Mouse (Mus musculus) heart, embryonic 12.5 days (tissue): Measurements from ENCODE around the gene Slc38a5. TPM values are rescaled to one million over a fixed set of nuclear protein-coding genes. Genes with fewer than 3 reads are reported as not detected.
A peak's percentile ranks its signal among the peaks of the same experiment; 100 is the strongest.

Experiments
- ATAC-seq: fragments of 200-750 bp; cut with Nextera tagmentation; 2 replicates; pipeline ENCODE4 v1.8.0; 2017; ENCODE audit warnings: moderate TSS enrichment, moderate library complexity; ENCODE audit not compliant: insufficient number of reproducible peaks, low FRiP score
- H3K27ac ChIP-seq: fragments of 300-500 bp; sonication (generic); 2 replicates; pipeline ENCODE4 v1.5.1; 2016; ENCODE audit warnings: mild to moderate bottlenecking, moderate library complexity; ENCODE audit not compliant: poor library complexity, severe bottlenecking
- H3K27me3 ChIP-seq: fragments of 300-500 bp; sonication (generic); replicated peaks from 2 replicates; pipeline ENCODE4 v1.6.1; 2016; ENCODE audit warnings: mild to moderate bottlenecking, moderate library complexity
- H3K36me3 ChIP-seq: fragments of 300-500 bp; sonication (generic); 2 replicates; pipeline ENCODE4 v1.6.1; 2016; ENCODE audit warnings: mild to moderate bottlenecking, moderate library complexity
- H3K4me1 ChIP-seq: fragments of 300-500 bp; sonication (generic); replicated peaks from 2 replicates; pipeline ENCODE4 v1.6.1; 2016; ENCODE audit warnings: mild to moderate bottlenecking
- H3K4me2 ChIP-seq: fragments of 300-500 bp; sonication (generic); 2 replicates; pipeline ENCODE4 v1.6.1; 2016; ENCODE audit warnings: mild to moderate bottlenecking, moderate library complexity
- H3K4me3 ChIP-seq: fragments of 300-500 bp; sonication (generic); 2 replicates; pipeline ENCODE4 v1.5.1; 2016; ENCODE audit warnings: mild to moderate bottlenecking
- H3K9ac ChIP-seq: fragments of 300-500 bp; sonication (generic); 2 replicates; pipeline ENCODE4 v1.6.1; 2016; ENCODE audit warnings: mild to moderate bottlenecking, moderate library complexity
- H3K9me3 ChIP-seq: fragments of 300-500 bp; sonication (generic); replicated peaks from 2 replicates; pipeline ENCODE4 v1.6.1; 2016; ENCODE audit warnings: mild to moderate bottlenecking, moderate library complexity
- WGBS: fragments of 180-500 bp; shearing (Covaris S2); methylation state at CpG from one replicate; pipeline ENCODE4 v1.1.7; 2016; 5-methylcytosine and 5-hydroxymethylcytosine counted together
- polyA plus RNA-seq: library from polyadenylated mRNA; unstranded; fragments of >200 nt; fragmentation: Nextera tagmentation; extraction: Ambion mirVana; gene quantifications from 2 replicates; pipeline ENCODE4 v1.2.1, GENCODE M21; 2016

The Slc38a5 gene
- polyA plus RNA-seq: 14.6 and 16.4 TPM in 2 replicates

DNA sequence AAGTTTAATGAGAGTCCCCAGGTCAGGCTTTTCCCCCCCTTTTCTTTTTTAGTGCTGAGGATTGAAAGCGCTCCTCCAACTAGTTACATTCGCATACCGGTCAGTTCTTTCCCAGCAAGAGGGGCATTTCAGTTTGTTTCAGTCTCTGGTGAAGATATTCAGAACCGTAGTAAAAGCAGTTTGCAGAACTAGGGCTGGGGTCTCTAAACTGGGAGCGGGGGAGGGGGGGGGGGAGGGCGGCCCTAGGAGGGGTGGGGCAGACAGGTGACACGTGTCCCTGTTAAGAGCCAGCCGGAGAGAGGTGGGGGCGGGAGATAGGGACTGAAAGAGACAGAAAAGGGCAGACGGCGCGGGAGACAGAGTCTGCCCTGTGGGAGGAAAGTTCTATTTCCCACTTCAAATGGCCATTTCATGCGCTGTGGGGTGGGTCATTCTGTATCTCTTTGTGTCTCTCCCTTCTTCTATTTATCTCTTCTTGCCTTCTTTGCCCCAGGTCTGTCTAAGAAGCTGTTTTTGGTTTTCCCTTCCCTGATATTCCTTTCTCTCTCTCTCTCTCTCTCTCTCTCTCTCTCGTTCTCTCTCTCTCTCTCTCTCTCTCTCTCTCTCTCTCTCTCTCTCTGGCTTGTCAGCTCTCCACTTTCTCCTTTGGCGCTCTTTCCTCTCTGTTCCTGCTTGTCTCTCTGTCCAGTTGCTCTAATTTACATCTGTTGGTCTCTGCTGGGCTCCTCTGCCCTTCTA is at the start of gene Slc38a5:
Slc38a5 (plus strand) TSS at position 51 of the 738 bp plus-strand sequence.
- no peak for ATAC-seq

DNA sequence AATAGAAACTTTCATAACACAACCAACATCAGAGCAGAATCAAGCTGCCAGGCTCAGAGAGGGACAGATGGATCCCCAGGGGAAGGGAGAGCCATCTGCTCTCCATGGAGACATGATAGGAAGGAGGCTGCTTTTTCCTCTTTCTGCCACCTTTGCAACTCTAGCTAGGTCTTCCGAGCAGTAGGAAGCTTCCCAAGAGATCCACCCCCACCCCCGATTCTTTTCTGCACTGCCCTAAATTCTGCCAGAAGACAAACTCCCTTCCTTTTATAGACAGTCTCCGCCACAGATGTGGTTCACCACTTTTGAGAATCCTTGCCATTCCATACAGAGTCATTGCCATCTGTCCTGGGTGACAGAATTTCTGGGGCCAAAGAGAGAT is 48.6 kb upstream of the Slc38a5 start:
- Histone ChIP-seq H3K36me3 (no peaks in the 10 kb centered on the region), H3K9me3 (no peaks in the 10 kb centered on the region), H3K27ac (no peak overlapping the region), H3K27me3 (no peaks in the 10 kb centered on the region), H3K4me2 (no peak overlapping the region), H3K4me1 (no peaks in the 10 kb centered on the region), H3K4me3 (no peak overlapping the region), H3K9ac (no peak overlapping the region)
- ATAC-seq: no peak
- WGBS: 60% methylated on average over 3 of the region's 3 CpGs

More for the DNA sequence above, at the start of gene Slc38a5:
- 0 out of 2 replicates have a peak, but pooled peaks cover 3% of the 10 kb centered on the region for H3K9me3 ChIP-seq
- peaks cover 10% of the 10 kb centered on the region; the same call in 1 of the 2 replicates for H3K27me3 ChIP-seq
- peaks cover 6% of the 10 kb centered on the region; the same call in 1 of the 2 replicates for H3K4me1 ChIP-seq
- peak within 1 kb of the TSS; percentile 39 for H3K4me3 ChIP-seq
- H3K27ac ChIP-seq: no peak within 1 kb of the TSS
- 16% methylated on average over 11 of the region's 15 CpGs for WGBS
- H3K4me2 ChIP-seq: peak within 1 kb of the TSS; percentile 67
- 0 out of 2 replicates have a peak within 1 kb of the TSS, but pooled peaks have one; percentile 24 for H3K9ac ChIP-seq
- no peaks in the 10 kb centered on the region for H3K36me3 ChIP-seq

DNA sequence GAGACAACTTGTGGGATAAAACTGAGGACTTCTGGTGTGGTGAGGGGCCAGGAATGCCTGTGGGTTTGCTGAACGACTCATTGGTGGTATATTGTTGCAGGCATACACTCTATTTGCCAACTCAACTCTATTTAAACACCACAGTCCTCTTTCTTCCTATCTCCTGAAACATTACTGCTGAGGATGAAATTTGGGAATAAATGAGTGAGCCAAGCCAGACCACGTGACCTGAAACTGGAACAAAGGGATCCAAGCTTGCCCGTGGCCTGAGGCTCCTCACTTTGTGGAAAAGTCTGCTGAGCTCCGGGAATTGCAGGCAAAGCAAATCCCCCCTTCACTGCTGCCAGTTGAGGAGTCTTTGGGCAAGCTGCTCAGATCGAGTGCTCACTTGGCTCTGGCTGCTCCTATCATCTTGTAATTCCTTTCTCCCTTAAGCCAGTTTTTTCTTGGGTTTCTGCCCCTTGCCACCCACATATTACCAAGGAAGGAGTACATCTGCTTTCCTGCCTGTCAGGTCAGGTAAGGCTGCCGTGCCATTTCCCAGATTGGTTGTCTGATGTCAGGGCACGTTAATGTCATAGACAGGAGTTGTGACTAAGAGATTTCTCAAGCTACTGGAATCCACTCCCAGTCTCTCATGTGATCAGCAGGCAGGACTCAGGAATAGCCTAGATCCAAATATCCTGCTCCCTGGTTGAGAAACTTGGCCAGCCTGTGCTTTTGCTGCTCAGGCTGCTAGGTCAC is 48.1 kb upstream of the Slc38a5 start:
- 56% methylated on average over 7 of the region's 7 CpGs for WGBS
- Histone ChIP-seq H3K4me3 (no peak overlapping the region), H3K27ac (no peak overlapping the region), H3K36me3 (no peaks in the 10 kb centered on the region), H3K9ac (no peak overlapping the region), H3K27me3 (no peaks in the 10 kb centered on the region), H3K4me1 (no peaks in the 10 kb centered on the region), H3K4me2 (no peak overlapping the region), H3K9me3 (no peaks in the 10 kb centered on the region)
- ATAC-seq: no peak

DNA sequence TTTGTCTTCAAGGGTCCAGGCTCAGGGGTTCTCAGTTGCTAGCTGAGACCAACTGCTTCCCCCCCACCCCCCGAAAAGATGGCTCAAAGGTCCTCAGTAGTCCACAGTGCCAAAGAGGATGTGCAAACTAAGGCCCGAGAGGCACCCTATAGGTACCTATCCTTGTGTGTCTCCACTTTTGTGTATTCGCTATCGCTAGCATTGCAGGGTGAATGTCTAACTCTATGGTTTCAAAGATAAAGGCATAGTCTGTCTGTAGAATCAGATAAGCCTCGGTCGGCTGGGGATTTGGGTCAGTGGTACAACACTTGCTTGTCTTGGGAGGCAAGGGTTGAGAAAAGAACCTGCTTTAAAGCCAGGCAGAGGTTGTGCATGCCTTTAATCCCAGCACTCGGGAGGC is 47.5 kb upstream of the Slc38a5 start:
- H3K9ac ChIP-seq: no peak overlapping the region
- no peak overlapping the region for H3K4me3 ChIP-seq
- H3K4me1 ChIP-seq: no peaks in the 10 kb centered on the region
- 67% methylated on average over 7 of the region's 7 CpGs for WGBS
- H3K36me3 ChIP-seq: no peaks in the 10 kb centered on the region
- H3K4me2 ChIP-seq: no peak overlapping the region
- H3K27me3 ChIP-seq: no peaks in the 10 kb centered on the region
- no peak overlapping the region for H3K27ac ChIP-seq
- no peak for ATAC-seq
- no peaks in the 10 kb centered on the region for H3K9me3 ChIP-seq

DNA sequence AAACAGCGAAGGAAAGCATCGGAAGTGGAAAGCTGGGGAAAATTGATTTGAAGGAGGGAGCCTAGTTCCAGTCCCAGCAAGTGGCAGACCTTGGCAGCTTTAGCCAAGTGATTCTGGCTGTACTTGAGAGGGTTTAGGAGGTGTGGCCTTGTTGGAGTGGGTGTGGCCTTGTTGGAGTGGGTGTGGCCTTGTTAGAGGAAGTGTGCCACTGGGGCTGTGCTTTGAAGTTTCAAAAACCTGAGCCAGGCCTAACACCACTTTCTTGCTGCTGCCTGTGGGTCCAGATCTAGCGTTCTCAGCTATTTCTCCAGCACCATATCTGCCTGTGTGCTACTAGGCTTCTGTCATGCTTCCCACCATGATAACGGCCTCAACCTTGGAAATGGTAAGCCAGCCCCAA is 40.7 kb upstream of the Slc38a5 start:
- ATAC-seq: no peak
- Histone ChIP-seq H3K9ac (no peak overlapping the region), H3K4me3 (no peak overlapping the region), H3K36me3 (no peaks in the 10 kb centered on the region), H3K9me3 (no peaks in the 10 kb centered on the region), H3K27me3 (no peaks in the 10 kb centered on the region), H3K4me1 (no peaks in the 10 kb centered on the region), H3K27ac (no peak overlapping the region), H3K4me2 (no peak overlapping the region)
- 67% methylated on average over 4 of the region's 4 CpGs for WGBS

DNA sequence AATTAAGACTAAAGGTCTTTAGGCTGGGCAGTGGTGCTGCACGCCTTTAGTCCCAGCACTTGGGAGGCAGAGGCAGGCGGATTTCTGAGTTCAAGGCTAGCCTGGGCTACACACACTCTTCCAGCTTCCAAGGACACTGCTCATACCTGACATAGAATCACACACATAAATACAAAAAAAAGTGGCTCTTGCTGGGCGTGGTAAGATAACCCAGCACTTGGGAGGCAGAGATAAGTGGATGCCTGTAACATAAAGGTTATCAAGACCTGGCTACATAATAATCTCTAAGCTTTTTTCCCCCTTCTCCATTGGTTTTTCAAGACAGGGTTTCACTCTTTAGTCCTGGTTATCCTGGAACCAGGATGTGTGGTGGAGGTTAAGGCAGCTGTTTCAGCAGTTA is 37.3 kb upstream of the Slc38a5 start:
- Histone ChIP-seq H3K27me3 (no peaks in the 10 kb centered on the region), H3K9me3 (no peaks in the 10 kb centered on the region), H3K36me3 (no peaks in the 10 kb centered on the region), H3K4me2 (no peak overlapping the region), H3K4me3 (no peak overlapping the region), H3K4me1 (no peaks in the 10 kb centered on the region), H3K27ac (no peak overlapping the region), H3K9ac (no peak overlapping the region)
- 70% methylated on average over 3 of the region's 3 CpGs for WGBS
- no peak for ATAC-seq

DNA sequence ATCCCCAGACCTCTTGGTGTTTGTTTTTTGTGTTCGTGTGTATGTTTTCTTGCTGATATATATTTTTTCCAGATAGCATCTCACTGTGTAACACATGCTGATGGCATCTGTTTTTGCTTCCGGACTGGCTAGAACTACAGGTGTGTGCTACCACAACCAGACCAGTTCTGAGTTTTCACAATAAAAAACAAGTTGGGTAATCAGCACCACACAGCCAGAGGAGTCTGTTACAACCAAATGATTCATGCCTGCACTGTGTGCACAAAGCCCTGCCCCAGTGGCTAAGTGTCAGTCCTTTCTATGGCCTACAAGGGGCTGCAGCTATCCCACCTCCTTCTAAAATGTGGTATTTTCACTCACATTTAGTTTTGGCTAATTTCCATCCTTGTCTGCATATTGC is 34.2 kb upstream of the Slc38a5 start:
- 76% methylated on average over 2 of the region's 2 CpGs for WGBS
- no peak for ATAC-seq

DNA sequence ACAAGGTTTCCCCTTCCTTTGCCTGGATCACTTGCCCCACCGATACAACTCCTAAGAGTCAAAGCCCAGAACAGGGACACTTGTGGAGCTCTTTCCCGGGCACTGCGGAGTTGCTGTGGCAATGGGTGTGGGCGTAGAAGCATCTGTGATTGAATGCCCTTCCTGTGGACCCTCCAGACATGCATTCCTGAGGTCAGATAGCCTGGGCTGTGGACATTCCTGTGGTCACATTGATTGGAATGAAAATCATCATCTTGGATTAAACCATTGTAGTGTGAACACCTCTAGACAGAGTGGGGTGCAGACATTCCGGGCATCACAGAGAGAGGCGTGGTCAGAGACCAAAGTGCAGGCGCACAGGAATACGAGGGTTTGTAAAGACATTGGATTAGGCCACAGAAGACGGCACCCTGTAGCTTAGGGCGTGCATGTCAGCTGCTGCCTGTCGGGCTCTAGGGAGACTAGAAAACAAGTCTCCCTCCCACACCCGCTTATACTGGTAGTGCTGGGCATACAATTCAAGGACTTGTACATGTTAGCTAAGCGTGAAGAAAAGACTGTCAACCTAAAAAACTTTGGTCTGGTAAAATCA is 32.0 kb upstream of the Slc38a5 start:
- WGBS: 72% methylated on average over 13 of the region's 13 CpGs
- no peak for ATAC-seq
- no peaks in the 10 kb centered on the region for H3K9me3 ChIP-seq
- no peak overlapping the region for H3K4me3 ChIP-seq
- H3K27me3 ChIP-seq: no peaks in the 10 kb centered on the region
- 0 out of 2 replicates have a peak, but pooled peaks cover 8% of the 10 kb centered on the region for H3K36me3 ChIP-seq
- no peaks in the 10 kb centered on the region for H3K4me1 ChIP-seq
- no peak overlapping the region for H3K4me2 ChIP-seq
- no peak overlapping the region for H3K9ac ChIP-seq
- H3K27ac ChIP-seq: no peak overlapping the region

More for the DNA sequence above, 34.2 kb upstream of the Slc38a5 start:
- Histone ChIP-seq H3K27ac (no peak overlapping the region), H3K9ac (no peak overlapping the region), H3K4me2 (no peak overlapping the region), H3K4me1 (no peaks in the 10 kb centered on the region), H3K27me3 (no peaks in the 10 kb centered on the region), H3K4me3 (no peak overlapping the region), H3K9me3 (no peaks in the 10 kb centered on the region), H3K36me3 (0 out of 2 replicates have a peak, but pooled peaks cover 5% of the 10 kb centered on the region)

DNA sequence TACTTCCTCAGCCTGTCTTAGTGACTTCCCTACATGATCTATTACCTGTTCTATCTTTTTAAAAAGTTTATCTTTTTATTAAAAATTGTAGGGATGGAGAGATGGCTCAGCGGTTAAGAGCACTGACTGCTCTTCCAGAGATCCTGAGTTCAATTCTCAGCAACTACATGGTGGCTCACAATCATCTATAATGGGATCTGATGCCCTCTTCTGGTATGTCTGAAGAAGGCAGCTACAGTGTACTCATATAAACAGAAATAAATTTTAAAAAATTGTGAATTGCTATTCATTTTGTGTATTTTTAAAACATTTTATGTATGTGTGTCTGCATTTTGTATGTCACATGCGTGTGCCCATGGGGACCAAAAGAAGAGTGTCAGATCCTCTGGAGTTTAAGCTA is 23.3 kb upstream of the Slc38a5 start:
- H3K4me2 ChIP-seq: no peak overlapping the region
- no peak overlapping the region for H3K9ac ChIP-seq
- 71% methylated on average over 2 of the region's 2 CpGs for WGBS
- ATAC-seq: no peak
- no peak overlapping the region for H3K4me3 ChIP-seq
- H3K27me3 ChIP-seq: no peaks in the 10 kb centered on the region
- H3K4me1 ChIP-seq: no peaks in the 10 kb centered on the region
- H3K27ac ChIP-seq: no peak overlapping the region
- H3K9me3 ChIP-seq: no peaks in the 10 kb centered on the region
- peaks cover 23% of the 10 kb centered on the region for H3K36me3 ChIP-seq

DNA sequence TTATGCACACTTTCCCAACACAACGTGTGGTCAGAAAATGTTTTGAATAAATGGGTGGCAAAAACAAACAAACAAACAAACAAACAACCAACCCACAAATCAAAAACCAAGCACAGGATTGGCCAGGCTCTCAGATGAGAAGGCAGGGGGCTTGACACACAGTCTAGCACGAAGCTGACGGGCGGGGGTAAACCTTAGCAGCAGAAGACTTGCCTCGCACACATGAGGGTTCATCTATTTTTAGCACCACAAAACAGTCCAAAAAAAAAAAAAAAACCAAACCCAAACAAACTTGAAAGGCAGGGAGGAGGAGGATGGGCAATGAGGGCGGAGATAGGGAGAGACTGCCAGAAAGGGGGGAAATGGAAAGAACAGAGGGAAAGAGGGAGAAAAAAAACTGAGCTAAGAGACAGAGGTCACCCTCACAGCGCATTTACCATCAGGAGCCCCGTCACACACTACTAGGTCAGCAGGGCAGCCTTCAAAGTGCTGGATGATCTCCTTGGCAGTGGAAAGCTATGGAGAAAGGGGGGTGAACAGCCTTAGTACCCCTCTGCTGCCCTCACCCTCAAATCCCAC is 22.3 kb upstream of the Slc38a5 start:
- ATAC-seq: no peak
- Histone ChIP-seq H3K9me3 (no peaks in the 10 kb centered on the region), H3K4me1 (no peaks in the 10 kb centered on the region), H3K4me3 (no peak overlapping the region), H3K4me2 (no peak overlapping the region), H3K9ac (no peak overlapping the region), H3K27ac (no peak overlapping the region), H3K36me3 (peaks cover 20% of the 10 kb centered on the region), H3K27me3 (no peaks in the 10 kb centered on the region)
- 69% methylated on average over 8 of the region's 8 CpGs for WGBS
